In genomic region chr10:18612796-18613195, GRCm38 (mm10) we compare ENCODE assay signal across 28 mouse cellular contexts.
DNase-seq lines count a peak whose midpoint lies in the region; ATAC-seq and TF ChIP-seq lines count a peak whose summit lies in the region.
"Had no signal": no experiment of that assay in that cellular context is flagged by ENCODE, and none has a peak within 500 bp of the region (broad histone marks: within the 10 kb centered on the region; RNA-seq: fewer than 3 reads in every experiment).

No protein-coding gene starts in this region.

- in situ Hi-C loops in Patski (cut with MboI; ENCODE audit: low pct_unique_long_range_greater_than_20kb), result no loop called here

- POLR2A ChIA-PET in Patski (lab: Charles Lee), result no interaction called here

- CTCF ChIA-PET in Patski (lab: Charles Lee), result interaction anchor here (1.0 kb wide), 1 partner anchor 9 kb away, joined by 3 read pairs; no protein-coding TSS in a partner anchor

- intact Hi-C loops in gastrocnemius, adult 2 months (cut with DNase I), result no loop called here

- H3K4me1 ChIP-seq in lung, embryonic 14.5 days (ENCODE audit: insufficient read depth), result no peaks in the 10 kb centered on the region
- no peaks in the 10 kb centered on the region for H3K4me1 ChIP-seq in kidney, embryonic 15.5 days
- H3K4me1 ChIP-seq: embryonic facial prominence, embryonic 13.5 days; embryonic facial prominence, embryonic 15.5 days; forebrain, embryonic 10.5 days; forebrain, embryonic 12.5 days had no signal

- no peaks in the 10 kb centered on the region for H3K36me3 ChIP-seq in lung, embryonic 14.5 days (ENCODE audit: insufficient read depth)
- no peaks in the 10 kb centered on the region for H3K36me3 ChIP-seq in kidney, embryonic 15.5 days
- H3K36me3 ChIP-seq: embryonic facial prominence, embryonic 13.5 days; embryonic facial prominence, embryonic 15.5 days; forebrain, embryonic 10.5 days; forebrain, embryonic 12.5 days; G1E had no signal

- H3K4me2 ChIP-seq in lung, embryonic 14.5 days, result no peak overlapping the region
- H3K4me2 ChIP-seq in kidney, embryonic 15.5 days, result no peak overlapping the region
- H3K4me2 ChIP-seq: embryonic facial prominence, embryonic 13.5 days; embryonic facial prominence, embryonic 15.5 days; forebrain, embryonic 12.5 days had no signal

- DNase-seq in lung, embryonic 14.5 days, result peak; percentile 30
- no peak for DNase-seq in lung, postnatal 36 days
- DNase-seq in 3T3-L1 (ENCODE audit: low read depth, low spot score) (peak; percentile 8), MN1 (ENCODE audit: low spot score) (peak; percentile 14), Patski (ENCODE audit: low read depth, low spot score) (peak; percentile 35)
- DNase-seq in left cerebral cortex, adult 11 months (ENCODE audit: low spot score), result no peak
- DNase-seq in gastrocnemius, adult 2 months, result no peak
- DNase-seq: adrenal gland, adult 8-10 months; adrenal gland, postnatal 14 days; adrenal gland, postnatal 36 days; B cell, adult 2 months; cerebellum, adult 11-12 months; cerebellum, adult 2 months; cerebellum, adult 9-10 months; cerebellum, postnatal 10 days; cerebellum, postnatal 25 days had no signal

- H3K27me3 ChIP-seq in lung, embryonic 14.5 days (ENCODE audit: insufficient read depth, low read length), result no peaks in the 10 kb centered on the region
- no peaks in the 10 kb centered on the region for H3K27me3 ChIP-seq in Patski
- no peaks in the 10 kb centered on the region for H3K27me3 ChIP-seq in kidney, embryonic 15.5 days
- H3K27me3 ChIP-seq: CH12.LX; embryonic facial prominence, embryonic 13.5 days; embryonic facial prominence, embryonic 15.5 days; forebrain, embryonic 12.5 days had no signal

- no peaks in the 10 kb centered on the region for H3K9me3 ChIP-seq in lung, embryonic 14.5 days (ENCODE audit: low read depth, low read length)
- no peaks in the 10 kb centered on the region for H3K9me3 ChIP-seq in kidney, embryonic 15.5 days (replicated peaks)
- H3K9me3 ChIP-seq: embryonic facial prominence, embryonic 13.5 days; embryonic facial prominence, embryonic 15.5 days; forebrain, embryonic 10.5 days; forebrain, embryonic 12.5 days; G1E had no signal

- WGBS in lung, embryonic 14.5 days, result 72% methylated on average over 2 of the region's 2 CpGs
- 69% methylated on average over 2 of the region's 2 CpGs for WGBS in kidney, embryonic 15.5 days

- H3K4me3 ChIP-seq in lung, embryonic 14.5 days (ENCODE audit: low read depth, low read length), result no peak overlapping the region
- H3K4me3 ChIP-seq in kidney, embryonic 15.5 days (replicated peaks), result no peak overlapping the region
- H3K4me3 ChIP-seq in gastrocnemius, adult 2 months, result no peak overlapping the region
- H3K4me3 ChIP-seq: embryonic facial prominence, embryonic 13.5 days; embryonic facial prominence, embryonic 15.5 days; erythroblast, embryonic 14.5 days; forebrain, embryonic 10.5 days; forebrain, embryonic 12.5 days had no signal

- no peak for ATAC-seq in lung, embryonic 14.5 days (ENCODE audit: insufficient read depth)
- ATAC-seq in Patski, result no peak
- ATAC-seq in kidney, embryonic 15.5 days (replicated peaks; ENCODE audit: low FRiP score), result no peak
- ATAC-seq: activated CD4-positive, CD25-positive, alpha-beta regulatory T cell, adult 4 months; CD4-positive, CD25-positive, alpha-beta regulatory T cell, adult 4 months; forebrain, embryonic 14.5 days; forebrain, embryonic 16.5 days had no signal

- no peak for TF ChIP-seq CTCF in lung, embryonic 14.5 days (IDR thresholded peaks at IDR 0.05; ENCODE audit: low read depth)
- no peak for TF ChIP-seq CTCF in Patski (IDR thresholded peaks at IDR 0.05)
- no peak for TF ChIP-seq CTCF in gastrocnemius, adult 2 months (IDR thresholded peaks at IDR 0.05)

- no peak overlapping the region for H3K27ac ChIP-seq in lung, embryonic 14.5 days (ENCODE audit: low read depth)
- H3K27ac ChIP-seq in kidney, embryonic 15.5 days, result no peak overlapping the region
- no peak overlapping the region for H3K27ac ChIP-seq in gastrocnemius, adult 2 months
- H3K27ac ChIP-seq: embryonic facial prominence, embryonic 13.5 days; embryonic facial prominence, embryonic 15.5 days; forebrain, embryonic 10.5 days; forebrain, embryonic 12.5 days had no signal

- H3K9ac ChIP-seq in lung, embryonic 14.5 days, result no peak overlapping the region
- H3K9ac ChIP-seq in kidney, embryonic 15.5 days, result no peak overlapping the region
- H3K9ac ChIP-seq: embryonic facial prominence, embryonic 13.5 days; embryonic facial prominence, embryonic 15.5 days; forebrain, embryonic 12.5 days had no signal

Comparison
In these comparisons a context has a peak if more than half of its experiments do, and no peak if none do; other contexts are left out.
1. DNase-seq: peak in lung, embryonic 14.5 days (single experiment), 3T3-L1 (single experiment), MN1 (single experiment) and Patski (single experiment); none in lung, postnatal 36 days (single experiment), left cerebral cortex, adult 11 months (single experiment) and gastrocnemius, adult 2 months (single experiment).